Comparison of ENCODE assay signal across 9 mouse cellular contexts in genomic region chr5:30930121-30930520, GRCm38 (mm10). TPM values are rescaled to one million over a fixed set of nuclear protein-coding genes. Genes with fewer than 3 reads are reported as not detected.
DNase-seq lines count a peak whose midpoint lies in the region; ATAC-seq lines count a peak whose summit lies in the region.
"Had no signal": no experiment of that assay in that cellular context is flagged by ENCODE, and none has a peak within 500 bp of the region (broad histone marks: within the 10 kb centered on the region; RNA-seq: fewer than 3 reads in every experiment).

No protein-coding gene starts in this region.

- no peaks in the 10 kb centered on the region for H3K4me1 ChIP-seq in liver, embryonic 12.5 days
- no peaks in the 10 kb centered on the region for H3K4me1 ChIP-seq in stomach, embryonic 16.5 days (ENCODE audit: control insufficient read depth, insufficient read depth, low read length)

- no peaks in the 10 kb centered on the region for H3K27me3 ChIP-seq in liver, embryonic 12.5 days (replicated peaks)
- no peaks in the 10 kb centered on the region for H3K27me3 ChIP-seq in stomach, embryonic 16.5 days (ENCODE audit: control insufficient read depth, insufficient read depth, low read length)
- H3K27me3 ChIP-seq: limb, embryonic 12.5 days had no signal

- WGBS in liver, embryonic 12.5 days (ENCODE audit: insufficient replicate concordance): 56% methylated on average over 4 of the region's 4 CpGs
- 25% methylated on average over 4 of the region's 4 CpGs for WGBS in stomach, embryonic 16.5 days

- DNase-seq in liver: peak; percentile 57
- peak; percentile 59 for DNase-seq in Muller cell, postnatal 12 days (ENCODE audit: inconsistent ontology term)
- DNase-seq in cerebellum, postnatal 36 days: peak; percentile 81 to 90
- peak; percentile 64 to 91 for DNase-seq in layer of hippocampus, adult 18-20 months (ENCODE audit: low spot score in 2 of 2)
- DNase-seq in lung, postnatal 10 days: peak; percentile 88

- no peak for ATAC-seq in liver, embryonic 12.5 days
- peak; percentile 58; the same call in 1 of the 2 replicates for ATAC-seq in granulocyte monocyte progenitor cell, adult 5-6 weeks (replicated peaks; ENCODE audit: poor library complexity, severe bottlenecking)
- ATAC-seq in stomach, embryonic 16.5 days (ENCODE audit: insufficient read depth, low FRiP score): peak; percentile 43; the same call in 1 of the 2 replicates

- no peak overlapping the region for H3K27ac ChIP-seq in liver, embryonic 12.5 days
- no peak overlapping the region for H3K27ac ChIP-seq in stomach, embryonic 16.5 days (ENCODE audit: low read length)
- H3K27ac ChIP-seq: limb, embryonic 12.5 days had no signal

- H3K36me3 ChIP-seq in liver, embryonic 12.5 days: peaks cover 9% of the 10 kb centered on the region
- no peaks in the 10 kb centered on the region for H3K36me3 ChIP-seq in stomach, embryonic 16.5 days (ENCODE audit: control insufficient read depth, insufficient read depth, low read length)
- H3K36me3 ChIP-seq: limb, embryonic 12.5 days had no signal

- no peak overlapping the region for H3K4me3 ChIP-seq in liver, embryonic 12.5 days
- no peak overlapping the region for H3K4me3 ChIP-seq in stomach, embryonic 16.5 days (replicated peaks; ENCODE audit: low read length)
- H3K4me3 ChIP-seq: limb, embryonic 12.5 days had no signal

- H3K4me2 ChIP-seq in liver, embryonic 12.5 days: no peak overlapping the region
- no peak overlapping the region for H3K4me2 ChIP-seq in stomach, embryonic 16.5 days (ENCODE audit: low read depth, low read length)
- H3K4me2 ChIP-seq: limb, embryonic 12.5 days had no signal

- no peak overlapping the region for H3K9ac ChIP-seq in liver, embryonic 12.5 days
- no peak overlapping the region for H3K9ac ChIP-seq in stomach, embryonic 16.5 days (ENCODE audit: low read length)
- H3K9ac ChIP-seq: limb, embryonic 12.5 days had no signal

- no peaks in the 10 kb centered on the region for H3K9me3 ChIP-seq in liver, embryonic 12.5 days (replicated peaks)
- H3K9me3 ChIP-seq in stomach, embryonic 16.5 days (replicated peaks; ENCODE audit: control insufficient read depth, low read length): no peaks in the 10 kb centered on the region
- H3K9me3 ChIP-seq: limb, embryonic 12.5 days had no signal

RNA-seq across cellular contexts. Expression of gene Khk, which starts 8.9 kb away (rescaled TPM):
- 33.6 and 36.3 TPM in 2 replicates for polyA plus RNA-seq in liver, embryonic 12.5 days (2016; fragmentation: Nextera tagmentation; extraction: Ambion mirVana)
- total RNA-seq in granulocyte monocyte progenitor cell, adult 5-6 weeks (2014; fragmentation: Nextera tagmentation): 84.7 and 111 TPM in 2 replicates
- 66.4 and 80.2 TPM in 2 replicates for total RNA-seq in granulocyte monocyte progenitor cell, adult 5-6 weeks (2017)
- total RNA-seq in layer of hippocampus, adult 18-20 months (2021): 10 to 100 TPM; 14.8 to 16.3 TPM
- polyA plus RNA-seq in stomach, embryonic 16.5 days (2015; fragmentation: Nextera tagmentation; extraction: Ambion mirVana): 28.8 and 31.8 TPM in 2 replicates

RNA-seq across cellular contexts. Expression of gene Cgref1, which starts 15.3 kb away (rescaled TPM):
- polyA plus RNA-seq in liver, embryonic 12.5 days (2016; fragmentation: Nextera tagmentation; extraction: Ambion mirVana): 4.2 and 5.1 TPM in 2 replicates
- not detected in 2 replicates for total RNA-seq in granulocyte monocyte progenitor cell, adult 5-6 weeks (2014; fragmentation: Nextera tagmentation)
- 0.62 TPM in 1 of 2 replicates, not detected in the other for total RNA-seq in granulocyte monocyte progenitor cell, adult 5-6 weeks (2017)
- 10 to 100 TPM; 15.0 to 16.2 TPM for total RNA-seq in layer of hippocampus, adult 18-20 months (2021)
- 12.3 and 14.3 TPM in 2 replicates for polyA plus RNA-seq in stomach, embryonic 16.5 days (2015; fragmentation: Nextera tagmentation; extraction: Ambion mirVana)

RNA-seq across cellular contexts. Expression of gene Emilin1, which starts 16.9 kb away (rescaled TPM):
- polyA plus RNA-seq in liver, embryonic 12.5 days (2016; fragmentation: Nextera tagmentation; extraction: Ambion mirVana): 70.0 and 73.6 TPM in 2 replicates
- 78.8 and 147 TPM in 2 replicates for total RNA-seq in granulocyte monocyte progenitor cell, adult 5-6 weeks (2014; fragmentation: Nextera tagmentation)
- total RNA-seq in granulocyte monocyte progenitor cell, adult 5-6 weeks (2017): 124 and 152 TPM in 2 replicates
- 1 to 10 TPM; 1.9 TPM for total RNA-seq in layer of hippocampus, adult 18-20 months (2021)
- polyA plus RNA-seq in stomach, embryonic 16.5 days (2015; fragmentation: Nextera tagmentation; extraction: Ambion mirVana): 245 and 257 TPM in 2 replicates

RNA-seq across cellular contexts. Expression of gene Ost4, which starts 22.5 kb away (rescaled TPM):
- 374 and 383 TPM in 2 replicates for polyA plus RNA-seq in liver, embryonic 12.5 days (2016; fragmentation: Nextera tagmentation; extraction: Ambion mirVana)
- 361 and 454 TPM in 2 replicates for total RNA-seq in granulocyte monocyte progenitor cell, adult 5-6 weeks (2014; fragmentation: Nextera tagmentation)
- 300 and 325 TPM in 2 replicates for total RNA-seq in granulocyte monocyte progenitor cell, adult 5-6 weeks (2017)
- total RNA-seq in layer of hippocampus, adult 18-20 months (2021): 10 to 100 TPM; 97.5 to 98.5 TPM
- 434 and 465 TPM in 2 replicates for polyA plus RNA-seq in stomach, embryonic 16.5 days (2015; fragmentation: Nextera tagmentation; extraction: Ambion mirVana)

RNA-seq across cellular contexts. Expression of gene Preb, which starts 30.0 kb away (rescaled TPM):
- 110 and 111 TPM in 2 replicates for polyA plus RNA-seq in liver, embryonic 12.5 days (2016; fragmentation: Nextera tagmentation; extraction: Ambion mirVana)
- 103 and 127 TPM in 2 replicates for total RNA-seq in granulocyte monocyte progenitor cell, adult 5-6 weeks (2014; fragmentation: Nextera tagmentation)
- 42.7 and 67.9 TPM in 2 replicates for total RNA-seq in granulocyte monocyte progenitor cell, adult 5-6 weeks (2017)
- 100 to 1,000 TPM; 119 to 125 TPM for total RNA-seq in layer of hippocampus, adult 18-20 months (2021)
- polyA plus RNA-seq in stomach, embryonic 16.5 days (2015; fragmentation: Nextera tagmentation; extraction: Ambion mirVana): 131 and 154 TPM in 2 replicates

Comparison
In these comparisons a context has a peak if more than half of its experiments do, and no peak if none do; other contexts are left out.
1. RNA of gene Cgref1, which starts 15.3 kb away (total RNA-seq): 15.0 to 16.2 TPM in layer of hippocampus, adult 18-20 months; 0.62 TPM in granulocyte monocyte progenitor cell, adult 5-6 weeks; every median in the first group is over 4 times any median in the second.
2. RNA of gene Emilin1, which starts 16.9 kb away (total RNA-seq): 78.8 to 152 TPM in granulocyte monocyte progenitor cell, adult 5-6 weeks; 1.9 TPM in layer of hippocampus, adult 18-20 months; every median in the first group is over 10 times any median in the second.
3. Peak in every context shown above with its lines, with median percentiles within 50 percentile points of each other: DNase-seq.